Mouse (Mus musculus): Measurements from ENCODE around the gene Dpyd. TPM values are rescaled to one million over a fixed set of nuclear protein-coding genes. Genes with fewer than 3 reads are reported as not detected.

Gene Dpyd
- polyA plus RNA-seq, 1 experiment from 2014 or later, result 4.7 TPM

GRCm38 (mm10) chr3:118590559-118590958 is 28.6 kb downstream of the Dpyd start:
- Histone ChIP-seq H3K27ac (ENCODE audit: low read depth, low read length) (no peak overlapping the region), H3K4me1 (ENCODE audit: control insufficient read depth, insufficient read depth, low read length) (no peaks in the 10 kb centered on the region)
- WGBS, result 92% methylated on average over 1 of the region's 1 CpGs

GRCm38 (mm10) chr3:118594864-118595263 is 32.9 kb downstream of the Dpyd start:
- H3K36me3 ChIP-seq (ENCODE audit: control insufficient read depth, insufficient read depth, low read length), result no peaks in the 10 kb centered on the region
- H3K4me2 ChIP-seq (ENCODE audit: low read depth), result no peak overlapping the region
- 86% methylated on average over 4 of the region's 4 CpGs for WGBS
- no peak overlapping the region for H3K9ac ChIP-seq (ENCODE audit: low read length)
- no peaks in the 10 kb centered on the region for H3K9me3 ChIP-seq (ENCODE audit: control insufficient read depth, low read length)
- H3K4me1 ChIP-seq (ENCODE audit: control insufficient read depth, insufficient read depth, low read length), result no peaks in the 10 kb centered on the region
- no peaks in the 10 kb centered on the region for H3K27me3 ChIP-seq (ENCODE audit: control insufficient read depth, insufficient read depth, low read length)
- H3K4me3 ChIP-seq (ENCODE audit: low read depth, low read length), result no peak overlapping the region
- DNase-seq (ENCODE audit: low spot score), result no peak
- no peak for ATAC-seq (ENCODE audit: insufficient read depth, low FRiP score, low TSS enrichment)
- H3K27ac ChIP-seq (ENCODE audit: low read depth, low read length), result no peak overlapping the region

More at GRCm38 (mm10) chr3:118590559-118590958, 28.6 kb downstream of the Dpyd start:
- Histone ChIP-seq H3K36me3 (ENCODE audit: control insufficient read depth, insufficient read depth, low read length) (no peaks in the 10 kb centered on the region), H3K27me3 (ENCODE audit: control insufficient read depth, insufficient read depth, low read length) (no peaks in the 10 kb centered on the region), H3K9ac (ENCODE audit: low read length) (no peak overlapping the region), H3K4me2 (ENCODE audit: low read depth) (no peak overlapping the region), H3K4me3 (ENCODE audit: low read depth, low read length) (no peak overlapping the region), H3K9me3 (ENCODE audit: control insufficient read depth, low read length) (no peaks in the 10 kb centered on the region)
- ATAC-seq (ENCODE audit: insufficient read depth, low FRiP score, low TSS enrichment) (no peak), DNase-seq (ENCODE audit: low spot score) (no peak)

GRCm38 (mm10) chr3:118595693-118596092 is 33.8 kb downstream of the Dpyd start:
- Histone ChIP-seq H3K9ac (ENCODE audit: low read length) (no peak overlapping the region), H3K4me1 (ENCODE audit: control insufficient read depth, insufficient read depth, low read length) (no peaks in the 10 kb centered on the region), H3K9me3 (ENCODE audit: control insufficient read depth, low read length) (no peaks in the 10 kb centered on the region), H3K36me3 (ENCODE audit: control insufficient read depth, insufficient read depth, low read length) (no peaks in the 10 kb centered on the region), H3K27me3 (ENCODE audit: control insufficient read depth, insufficient read depth, low read length) (no peaks in the 10 kb centered on the region), H3K27ac (ENCODE audit: low read depth, low read length) (no peak overlapping the region), H3K4me2 (ENCODE audit: low read depth) (no peak overlapping the region), H3K4me3 (ENCODE audit: low read depth, low read length) (no peak overlapping the region)
- DNase-seq (ENCODE audit: low spot score) (no peak), ATAC-seq (ENCODE audit: insufficient read depth, low FRiP score, low TSS enrichment) (no peak)
- WGBS, result 95% methylated on average over 2 of the region's 2 CpGs

GRCm38 (mm10) chr3:118601689-118602640 is 40.0 kb downstream of the Dpyd start:
- ATAC-seq (ENCODE audit: insufficient read depth, low FRiP score, low TSS enrichment), result no peak
- no peaks in the 10 kb centered on the region for H3K9me3 ChIP-seq (ENCODE audit: control insufficient read depth, low read length)
- H3K4me3 ChIP-seq (ENCODE audit: low read depth, low read length), result no peak overlapping the region
- no peak overlapping the region for H3K4me2 ChIP-seq (ENCODE audit: low read depth)
- no peak for DNase-seq (ENCODE audit: low spot score)
- WGBS, result 91% methylated on average over 7 of the region's 7 CpGs
- no peak overlapping the region for H3K9ac ChIP-seq (ENCODE audit: low read length)
- no peaks in the 10 kb centered on the region for H3K27me3 ChIP-seq (ENCODE audit: control insufficient read depth, insufficient read depth, low read length)
- H3K36me3 ChIP-seq (ENCODE audit: control insufficient read depth, insufficient read depth, low read length), result no peaks in the 10 kb centered on the region
- H3K27ac ChIP-seq (ENCODE audit: low read depth, low read length), result no peak overlapping the region
- H3K4me1 ChIP-seq (ENCODE audit: control insufficient read depth, insufficient read depth, low read length), result no peaks in the 10 kb centered on the region

- no peaks in the 10 kb centered on the region for H3K9me3 ChIP-seq (ENCODE audit: control insufficient read depth, low read length)
- no peaks in the 10 kb centered on the region for H3K36me3 ChIP-seq (ENCODE audit: control insufficient read depth, insufficient read depth, low read length)
- no peak overlapping the region for H3K4me3 ChIP-seq (ENCODE audit: low read depth, low read length)
- no peaks in the 10 kb centered on the region for H3K4me1 ChIP-seq (ENCODE audit: control insufficient read depth, insufficient read depth, low read length)
- H3K4me2 ChIP-seq (ENCODE audit: low read depth), result no peak overlapping the region
- no peaks in the 10 kb centered on the region for H3K27me3 ChIP-seq (ENCODE audit: control insufficient read depth, insufficient read depth, low read length)
- 86% methylated on average over 4 of the region's 4 CpGs for WGBS
- H3K9ac ChIP-seq (ENCODE audit: low read length), result no peak overlapping the region
- DNase-seq (ENCODE audit: low spot score) (no peak), ATAC-seq (ENCODE audit: insufficient read depth, low FRiP score, low TSS enrichment) (no peak)
- no peak overlapping the region for H3K27ac ChIP-seq (ENCODE audit: low read depth, low read length)
These were observed 46.8 kb downstream of the Dpyd start for GRCm38 (mm10) chr3:118608708-118609107.

- no peaks in the 10 kb centered on the region for H3K27me3 ChIP-seq (ENCODE audit: control insufficient read depth, insufficient read depth, low read length)
- no peak overlapping the region for H3K4me3 ChIP-seq (ENCODE audit: low read depth, low read length)
- ATAC-seq (ENCODE audit: insufficient read depth, low FRiP score, low TSS enrichment) (peak; percentile 53; the same call in 1 of the 2 replicates), DNase-seq (ENCODE audit: low spot score) (peak; percentile 9)
- no peak overlapping the region for H3K4me2 ChIP-seq (ENCODE audit: low read depth)
- no peaks in the 10 kb centered on the region for H3K9me3 ChIP-seq (ENCODE audit: control insufficient read depth, low read length)
- H3K9ac ChIP-seq (ENCODE audit: low read length), result no peak overlapping the region
- 47% methylated on average over 9 of the region's 9 CpGs for WGBS
- no peak overlapping the region for H3K27ac ChIP-seq (ENCODE audit: low read depth, low read length)
- H3K36me3 ChIP-seq (ENCODE audit: control insufficient read depth, insufficient read depth, low read length), result no peaks in the 10 kb centered on the region
- H3K4me1 ChIP-seq (ENCODE audit: control insufficient read depth, insufficient read depth, low read length), result no peaks in the 10 kb centered on the region
These were observed 64.8 kb downstream of the Dpyd start for GRCm38 (mm10) chr3:118626455-118627375.

GRCm38 (mm10) chr3:118629737-118630136 is 67.8 kb downstream of the Dpyd start:
- H3K36me3 ChIP-seq (ENCODE audit: control insufficient read depth, insufficient read depth, low read length), result no peaks in the 10 kb centered on the region

GRCm38 (mm10) chr3:118646024-118646570 is 84.2 kb downstream of the Dpyd start:
- DNase-seq (ENCODE audit: low spot score), result no peak
- ATAC-seq (ENCODE audit: insufficient read depth, low FRiP score, low TSS enrichment), result no peak
- WGBS, result 89% methylated on average over 10 of the region's 10 CpGs

More at GRCm38 (mm10) chr3:118629737-118630136, 67.8 kb downstream of the Dpyd start:
- Histone ChIP-seq H3K4me1 (ENCODE audit: control insufficient read depth, insufficient read depth, low read length) (no peaks in the 10 kb centered on the region), H3K27ac (ENCODE audit: low read depth, low read length) (no peak overlapping the region), H3K4me2 (ENCODE audit: low read depth) (no peak overlapping the region), H3K9me3 (ENCODE audit: control insufficient read depth, low read length) (no peaks in the 10 kb centered on the region), H3K27me3 (ENCODE audit: control insufficient read depth, insufficient read depth, low read length) (no peaks in the 10 kb centered on the region), H3K4me3 (ENCODE audit: low read depth, low read length) (no peak overlapping the region), H3K9ac (ENCODE audit: low read length) (no peak overlapping the region)
- WGBS, result 94% methylated on average over 1 of the region's 1 CpGs
- DNase-seq (ENCODE audit: low spot score) (no peak), ATAC-seq (ENCODE audit: insufficient read depth, low FRiP score, low TSS enrichment) (no peak)

More at GRCm38 (mm10) chr3:118646024-118646570, 84.2 kb downstream of the Dpyd start:
- Histone ChIP-seq H3K27ac (ENCODE audit: low read depth, low read length) (no peak overlapping the region), H3K4me1 (ENCODE audit: control insufficient read depth, insufficient read depth, low read length) (no peaks in the 10 kb centered on the region), H3K4me2 (ENCODE audit: low read depth) (no peak overlapping the region), H3K9ac (ENCODE audit: low read length) (no peak overlapping the region), H3K27me3 (ENCODE audit: control insufficient read depth, insufficient read depth, low read length) (no peaks in the 10 kb centered on the region), H3K4me3 (ENCODE audit: low read depth, low read length) (no peak overlapping the region), H3K9me3 (ENCODE audit: control insufficient read depth, low read length) (no peaks in the 10 kb centered on the region), H3K36me3 (ENCODE audit: control insufficient read depth, insufficient read depth, low read length) (no peaks in the 10 kb centered on the region)

All from neural tube, embryonic 11.5 days (tissue).